Mouse (Mus musculus) MEL-GATA-1-ER (cell line): ENCODE measurements at regions not wholly inside any gene's neighbourhood (a gene's known extent, or its start where the extent isn't known, plus 50 kb on each side); places are given as distances from the start of the nearest gene placed in this dataset.

Experiments
- DNase-seq: peaks from one replicate; pipeline ENCODE4 v3.0.0-alpha.2; 2012; ENCODE audit warnings: low read depth; ENCODE audit errors: extremely low read depth

GRCm38 (mm10) chr15:63193617-63194491, 651.1 kb downstream of the Gsdmc2 start:
- DNase-seq = no peak

- DNase-seq = no peak
Measured at GRCm38 (mm10) chr15:63191731-63192130, 653.2 kb downstream of the Gsdmc2 start.

- no peak for DNase-seq
Measured at GRCm38 (mm10) chr15:63190086-63190485, 654.9 kb downstream of the Gsdmc2 start.

- DNase-seq = no peak
Measured at GRCm38 (mm10) chr15:63171003-63171402, 674.0 kb downstream of the Gsdmc2 start.

- DNase-seq = no peak
Measured at GRCm38 (mm10) chr15:63170171-63170570, 674.8 kb downstream of the Gsdmc2 start.

- no peak for DNase-seq
Measured at GRCm38 (mm10) chr15:63166411-63166810, 678.6 kb downstream of the Gsdmc2 start.

- DNase-seq = no peak
Measured at GRCm38 (mm10) chr15:63163550-63164279, 681.3 kb downstream of the Gsdmc2 start.

GRCm38 (mm10) chr15:63162881-63163549, 682.0 kb downstream of the Gsdmc2 start:
- no peak for DNase-seq

- DNase-seq = no peak
Measured at GRCm38 (mm10) chr15:63123123-63123688, 721.8 kb downstream of the Gsdmc2 start.

- no peak for DNase-seq
Measured at GRCm38 (mm10) chr15:63112918-63113317, 732.1 kb downstream of the Gsdmc2 start.

- no peak for DNase-seq
Measured at GRCm38 (mm10) chr15:63100093-63100492, 744.9 kb downstream of the Gsdmc2 start.

- DNase-seq = no peak
Measured at GRCm38 (mm10) chr15:63081972-63082371, 763.0 kb downstream of the Gsdmc2 start.

- DNase-seq = no peak
Measured at GRCm38 (mm10) chr15:63079825-63080224, 765.2 kb downstream of the Gsdmc2 start.

GRCm38 (mm10) chr15:63071921-63072320, 773.1 kb downstream of the Gsdmc2 start:
- DNase-seq = no peak

GRCm38 (mm10) chr15:63067126-63067525, 777.9 kb downstream of the Gsdmc2 start:
- DNase-seq = no peak

- DNase-seq = no peak
Measured at GRCm38 (mm10) chr15:63066020-63066439, 778.9 kb downstream of the Gsdmc2 start.

- DNase-seq = no peak
Measured at GRCm38 (mm10) chr15:63061891-63062290, 783.1 kb downstream of the Gsdmc2 start.

- no peak for DNase-seq
Measured at GRCm38 (mm10) chr15:63060826-63061225, 784.2 kb downstream of the Gsdmc2 start.

GRCm38 (mm10) chr15:63052570-63053255, 792.3 kb downstream of the Gsdmc2 start:
- no peak for DNase-seq

- DNase-seq = no peak
Measured at GRCm38 (mm10) chr15:63050033-63050432, 794.9 kb downstream of the Gsdmc2 start.

- no peak for DNase-seq
Measured at GRCm38 (mm10) chr15:63042367-63042766, 802.6 kb downstream of the Gsdmc2 start.
